Mouse (Mus musculus) gastrocnemius, postnatal 36 days (tissue): Measurements from ENCODE around the gene Pde7b. TPM values are rescaled to one million over a fixed set of nuclear protein-coding genes. Genes with fewer than 3 reads are reported as not detected.

Experiments used
- DNase-seq, 2 experiments: peaks; one replicate each; pipeline ENCODE4 v3.0.0; 2022
- intact Hi-C: fragments of 180-260 bp; cut with DNase I; formaldehyde crosslinking; loops from one replicate; pipeline ENCODE4 v1.15.1; 2025
- total RNA-seq, 2 experiments: library from RNA; stranded (reverse); gene quantifications; 2 replicates each; pipeline ENCODE4 v1.2.3; 2021

The Pde7b gene
- total RNA-seq, 2 experiments from 2014 or later: 32.3 to 39.7 TPM

DNA sequence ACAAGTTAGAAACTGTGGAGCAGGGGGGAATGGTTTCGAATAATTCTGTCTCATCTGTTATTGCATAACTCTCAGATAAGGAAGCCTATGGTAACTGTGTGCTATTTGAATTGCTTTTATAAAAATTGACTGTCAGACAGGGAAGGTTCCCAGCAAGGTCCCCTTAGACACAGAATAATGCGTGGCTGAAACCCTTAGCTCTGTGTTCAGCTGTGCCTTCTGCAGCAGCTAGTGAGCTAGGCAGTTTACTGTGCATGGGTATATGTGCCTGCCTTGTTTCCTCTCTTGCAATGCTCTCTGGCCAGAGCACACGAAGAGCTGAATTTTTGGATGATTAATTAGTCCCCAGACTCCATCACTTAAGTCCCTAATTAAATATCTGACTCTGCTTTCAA lies 1.4 kb downstream of the Pde7b start:
- intact Hi-C loops: loop anchor here (5.0 kb wide), 1 partner anchor 51 kb away; no protein-coding TSS in a partner anchor
- DNase-seq: no peak

DNA sequence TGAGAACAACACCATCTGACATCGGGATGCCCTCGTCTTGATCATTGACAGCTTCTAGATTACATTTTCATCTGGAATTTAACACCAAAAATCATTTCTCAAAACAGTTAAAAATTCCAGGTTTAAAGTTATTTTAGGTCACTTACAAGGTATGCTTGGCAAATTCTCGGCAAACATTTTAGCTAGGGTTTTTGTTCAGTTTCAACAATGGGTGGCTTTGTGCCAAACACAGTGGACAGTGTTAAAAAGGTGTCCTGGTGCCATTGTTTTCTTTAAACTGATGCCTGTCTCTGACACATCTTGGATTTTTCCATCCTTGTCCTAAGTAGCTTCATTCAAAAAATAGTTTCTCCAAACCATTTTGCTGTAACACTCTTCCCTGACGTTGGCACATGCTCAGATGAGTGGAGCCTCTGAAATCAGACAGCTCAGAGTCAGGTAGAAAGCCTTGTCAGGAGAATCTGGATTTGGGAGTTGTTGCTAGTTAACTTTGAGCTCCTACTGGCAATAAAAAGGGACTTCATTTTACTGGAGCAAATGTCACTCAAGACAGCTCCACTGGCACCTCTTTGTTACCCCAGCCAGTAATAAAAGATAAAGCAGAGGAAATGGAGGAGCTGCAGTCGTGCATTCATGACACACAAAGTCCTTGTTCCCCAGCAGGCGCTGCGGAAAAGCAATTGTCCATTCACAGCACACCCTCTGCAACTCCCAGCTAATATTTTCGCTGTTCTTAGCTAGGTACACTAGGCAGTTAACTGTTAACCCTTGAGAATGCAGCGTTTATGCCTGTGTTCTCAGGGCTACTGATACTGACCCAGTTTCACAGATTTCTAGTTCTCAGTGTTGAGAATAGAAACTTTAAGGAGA lies 2.0 kb downstream of the Pde7b start:
- DNase-seq: no peak
- intact Hi-C loops: loop anchor here (5.0 kb wide), 1 partner anchor 51 kb away; no protein-coding TSS in a partner anchor

DNA sequence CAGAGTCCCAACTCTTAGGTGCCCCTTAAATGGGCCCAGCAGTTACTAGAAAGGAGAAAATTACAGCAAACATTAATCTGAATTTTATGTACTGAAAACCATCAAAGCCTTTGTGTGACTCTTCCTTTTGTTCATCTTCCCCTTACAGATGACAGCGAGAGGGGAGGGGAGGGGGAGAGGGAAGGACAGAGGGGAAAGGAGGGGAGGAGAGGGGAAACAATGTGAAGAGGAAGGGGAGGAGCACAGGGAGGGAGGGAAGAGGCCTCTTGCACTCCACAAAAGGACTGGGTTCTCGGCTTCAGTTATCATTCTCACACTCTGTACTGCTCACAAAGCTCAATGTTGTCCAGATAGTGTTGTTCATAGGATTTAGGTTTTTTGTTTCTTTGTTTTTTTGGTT lies 5.7 kb downstream of the Pde7b start:
- intact Hi-C loops: no loop called here
- no peak for DNase-seq

DNA sequence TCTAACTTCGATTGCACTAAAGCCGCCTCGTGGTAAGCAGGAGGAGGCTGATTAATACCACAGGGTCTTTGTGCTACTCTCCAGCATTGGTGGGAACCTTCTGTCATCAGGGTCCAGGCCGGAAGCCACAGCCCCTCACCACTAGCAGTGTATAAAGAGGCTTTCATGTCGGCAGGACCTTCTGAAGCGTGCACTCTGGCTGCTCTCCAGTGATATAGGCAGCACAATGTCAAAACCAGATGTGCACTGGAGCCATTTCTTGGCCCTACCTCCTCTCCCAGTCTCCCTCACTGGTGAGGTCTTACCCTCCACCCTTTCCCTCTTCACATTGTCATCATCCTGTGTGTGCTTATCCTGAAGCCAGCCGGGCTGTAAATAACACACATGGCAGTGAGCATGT lies 24.2 kb downstream of the Pde7b start:
- intact Hi-C loops: no loop called here
- no peak for DNase-seq

DNA sequence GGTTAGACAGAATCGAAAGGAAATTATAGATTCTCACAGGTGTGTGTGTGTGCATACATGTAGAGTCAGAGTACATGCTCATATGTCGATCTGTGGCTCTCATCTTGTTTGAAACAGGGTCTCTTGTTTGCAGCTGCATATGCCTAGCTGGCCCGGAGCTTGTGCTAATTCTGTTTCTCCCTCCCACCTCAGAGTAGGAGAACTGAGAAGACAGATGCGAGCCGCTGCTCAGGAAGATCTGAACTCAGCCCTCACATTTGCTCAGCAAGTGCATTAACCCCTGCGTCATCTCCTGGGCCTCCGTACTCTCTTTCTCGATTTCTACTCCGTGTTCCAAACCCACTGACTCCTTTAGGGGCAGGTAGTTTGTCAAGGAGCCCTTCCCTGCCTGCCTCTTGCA lies 25.0 kb downstream of the Pde7b start:
- intact Hi-C loops: no loop called here
- no peak for DNase-seq

DNA sequence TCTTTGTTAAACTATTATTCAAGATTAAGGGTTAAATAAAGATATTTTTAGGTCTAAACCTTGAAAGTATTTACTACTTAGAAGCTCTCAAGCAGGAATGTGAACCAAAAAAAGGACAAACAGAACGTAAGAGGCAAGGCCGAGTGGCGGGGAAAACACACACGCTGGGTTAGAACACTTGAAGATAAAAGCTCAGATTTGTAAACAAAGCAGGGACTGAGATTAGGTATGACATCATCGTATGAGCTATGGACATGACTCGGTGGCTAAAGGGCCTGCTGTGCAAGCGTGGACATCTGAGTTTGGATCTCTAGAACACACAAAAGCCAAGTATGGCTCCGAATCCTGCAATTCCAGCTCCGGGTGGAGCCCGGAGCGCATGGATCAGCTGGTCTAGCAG lies 29.2 kb downstream of the Pde7b start:
- intact Hi-C loops: no loop called here
- no peak for DNase-seq

DNA sequence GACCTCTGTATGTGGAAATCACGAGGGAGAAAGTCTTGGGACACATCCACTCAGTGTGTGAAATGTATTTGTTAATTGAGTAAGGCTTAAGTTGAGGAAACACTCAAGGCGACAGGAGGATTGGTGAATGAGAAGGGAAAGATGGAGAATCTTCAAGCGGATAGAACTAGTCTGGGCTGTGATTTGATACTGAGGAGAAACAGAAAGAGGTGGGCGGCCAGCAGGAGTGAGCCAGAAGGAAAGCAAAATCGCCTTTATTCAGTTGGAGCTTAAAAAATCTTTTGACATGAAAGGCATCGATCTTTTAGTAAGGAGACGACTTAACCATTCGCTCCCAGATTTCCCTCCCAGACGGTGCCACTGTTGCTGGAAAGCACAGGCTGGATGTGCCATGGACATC lies 34.9 kb downstream of the Pde7b start:
- no peak for DNase-seq
- intact Hi-C loops: no loop called here

DNA sequence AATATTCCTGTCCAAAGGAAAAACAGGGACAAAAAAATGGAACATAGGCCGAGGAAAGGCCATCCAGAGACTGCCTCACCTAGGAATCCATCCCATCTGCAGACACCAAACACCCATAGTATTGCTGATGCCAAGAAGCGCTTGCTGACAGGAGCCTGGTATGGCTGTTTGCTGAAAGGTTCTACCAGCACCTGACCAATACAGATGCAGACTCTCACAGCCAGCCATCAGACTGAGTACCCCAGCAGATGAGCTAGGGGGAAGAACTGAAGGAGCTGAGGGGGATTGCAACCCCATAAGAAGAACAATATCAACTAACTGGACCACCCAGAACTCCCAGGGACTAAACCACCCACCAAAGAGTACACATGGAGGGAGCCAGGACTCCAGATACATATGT lies 40.7 kb downstream of the Pde7b start:
- intact Hi-C loops: no loop called here
- DNase-seq: no peak

DNA sequence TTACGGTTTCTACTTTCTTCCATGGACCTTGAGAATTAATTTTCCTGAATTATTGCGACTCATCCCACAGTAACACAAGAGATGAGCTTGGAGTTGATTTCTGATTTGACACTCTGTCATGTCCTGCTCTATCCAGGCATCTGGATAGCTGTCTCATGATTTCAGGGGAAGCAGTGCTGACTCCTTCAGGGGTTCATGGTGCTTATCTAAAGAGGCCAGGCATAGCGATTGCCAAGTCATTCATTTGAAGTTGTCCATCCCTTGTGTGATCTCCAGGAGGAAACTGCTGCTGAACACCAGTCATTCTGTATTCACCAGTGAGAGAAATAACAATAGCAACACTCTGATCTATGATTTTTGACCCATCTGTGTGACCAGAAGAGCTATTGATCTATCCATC lies 43.9 kb downstream of the Pde7b start:
- no peak for DNase-seq
- intact Hi-C loops: no loop called here

DNA sequence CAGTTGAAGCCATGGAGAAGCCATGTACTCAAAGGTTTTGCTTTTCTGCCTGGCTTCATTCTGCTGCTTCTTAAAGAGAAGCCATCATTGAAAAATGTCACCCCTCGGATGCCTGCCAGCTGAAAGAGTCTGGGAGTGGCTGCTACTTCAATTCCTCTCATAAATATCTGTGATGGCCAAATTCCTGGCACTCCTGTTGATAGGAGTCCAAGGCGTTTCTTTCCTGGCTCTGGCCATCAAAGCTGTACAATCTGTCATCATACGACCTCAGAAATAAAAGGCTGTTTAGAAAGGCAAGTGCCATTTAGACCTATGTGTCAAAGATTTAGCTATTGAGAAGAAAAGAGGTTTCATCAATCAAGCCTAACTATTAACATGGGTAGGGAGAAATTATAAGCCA lies 49.6 kb downstream of the Pde7b start:
- peak in 1 of 2 experiments; percentile 32 for DNase-seq
- intact Hi-C loops: no loop called here

DNA sequence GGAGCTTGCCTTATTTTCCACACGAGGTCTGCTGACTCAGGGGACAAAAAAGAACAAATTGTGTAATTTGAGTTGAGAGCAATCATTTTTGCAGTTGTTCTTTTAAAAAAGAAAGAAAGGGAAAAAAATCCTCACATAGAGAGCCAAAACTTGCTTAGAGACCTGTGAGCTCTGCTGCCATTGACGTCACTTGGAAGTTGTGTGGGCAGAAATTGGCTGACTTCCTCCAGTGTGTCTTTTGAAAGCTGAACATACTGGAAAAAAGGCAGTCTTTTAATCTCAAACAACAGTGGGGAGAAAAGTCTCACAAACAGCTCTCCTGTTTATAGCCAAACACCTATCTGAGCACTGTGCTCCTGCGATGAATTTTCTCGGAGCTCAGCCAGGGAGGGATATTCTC lies 51.1 kb downstream of the Pde7b start:
- peak in 1 of 2 experiments; percentile 50 for DNase-seq
- intact Hi-C loops: loop anchor here (5.0 kb wide), 1 partner anchor 49 kb away; no protein-coding TSS in a partner anchor

DNA sequence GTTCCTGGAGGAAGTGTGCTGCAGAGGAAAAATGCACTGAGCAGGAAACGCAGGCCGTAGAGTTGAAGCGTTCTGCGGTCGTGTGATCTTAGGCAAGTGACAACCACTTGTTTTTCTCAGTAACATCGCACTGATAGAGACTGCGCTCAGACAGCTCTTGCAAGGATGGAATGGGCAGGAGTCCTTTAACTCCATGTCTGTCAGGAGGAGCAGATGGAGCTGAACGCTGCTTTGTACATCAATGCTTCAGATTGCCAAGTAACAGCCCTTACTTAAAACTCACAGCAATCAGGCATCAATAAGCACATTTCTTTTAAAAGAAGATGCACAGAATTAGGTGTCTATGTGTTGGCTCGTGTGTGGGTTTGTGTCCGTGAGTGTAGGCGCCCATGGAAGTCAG lies 52.3 kb downstream of the Pde7b start:
- no peak for DNase-seq
- intact Hi-C loops: loop anchor here (5.0 kb wide), 1 partner anchor 50 kb away; no protein-coding TSS in a partner anchor

DNA sequence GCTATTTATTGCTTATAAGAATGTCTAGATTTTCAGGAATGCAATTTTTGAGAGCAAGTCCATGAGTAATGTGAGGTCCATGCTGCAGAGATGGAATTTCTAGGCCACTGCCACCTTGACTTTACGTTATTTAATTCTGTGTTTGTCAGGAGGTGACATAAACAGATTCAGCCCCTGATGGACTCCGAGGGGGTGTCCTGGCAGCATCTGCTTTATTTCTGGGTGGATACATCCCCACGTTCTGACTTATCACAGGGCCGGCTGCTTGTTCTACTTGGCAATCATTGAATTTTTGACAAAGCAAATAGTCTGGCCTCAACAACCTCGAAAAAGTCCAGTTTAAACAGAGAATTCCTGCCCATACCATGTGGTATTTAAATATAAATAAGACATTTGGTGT lies 53.3 kb downstream of the Pde7b start:
- intact Hi-C loops: loop anchor here (5.0 kb wide), 1 partner anchor 51 kb away; no protein-coding TSS in a partner anchor

DNA sequence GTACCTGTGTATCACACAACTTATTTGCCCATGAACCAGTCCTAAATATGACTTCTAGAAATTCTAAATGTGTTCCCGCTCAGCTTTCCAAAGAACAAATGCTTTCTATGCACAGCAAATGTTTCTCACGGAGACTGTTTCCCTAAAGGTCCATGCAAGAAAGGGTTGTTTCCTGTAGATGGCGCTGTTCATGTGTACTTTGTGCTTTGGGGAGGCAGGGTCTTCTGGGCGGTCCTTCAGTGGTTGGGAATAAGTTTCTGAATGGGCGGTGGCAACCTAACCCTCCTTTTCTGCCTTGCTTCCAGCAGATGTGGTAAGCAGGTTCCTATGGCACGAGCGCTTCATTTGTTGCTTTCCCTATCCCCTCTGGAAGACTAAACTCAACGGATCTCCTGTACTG lies 54.3 kb downstream of the Pde7b start:
- DNase-seq: no peak
- intact Hi-C loops: loop anchor here (5.0 kb wide), 1 partner anchor 52 kb away; no protein-coding TSS in a partner anchor

More for the DNA sequence above, 53.3 kb downstream of the Pde7b start:
- DNase-seq: no peak

DNA sequence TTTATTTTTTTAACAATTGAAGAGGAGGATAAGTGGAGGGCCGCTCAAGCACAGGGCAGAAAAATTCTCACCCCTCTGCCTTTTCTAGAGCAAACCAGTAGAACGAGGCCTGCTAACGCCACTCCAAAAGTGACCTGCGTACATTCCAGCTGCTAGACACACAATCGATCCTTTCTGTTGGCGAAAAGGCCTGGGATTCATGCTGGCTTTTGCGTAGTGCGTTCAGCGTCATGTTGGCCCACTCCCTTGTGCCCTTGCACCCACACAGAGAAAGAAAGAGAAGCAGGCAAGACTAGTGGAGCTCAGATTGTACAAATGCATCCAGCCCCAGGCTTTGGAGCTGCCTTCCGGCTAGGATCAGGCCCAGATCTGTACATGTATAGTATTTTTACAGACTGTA lies 55.4 kb downstream of the Pde7b start:
- intact Hi-C loops: no loop called here
- no peak for DNase-seq

DNA sequence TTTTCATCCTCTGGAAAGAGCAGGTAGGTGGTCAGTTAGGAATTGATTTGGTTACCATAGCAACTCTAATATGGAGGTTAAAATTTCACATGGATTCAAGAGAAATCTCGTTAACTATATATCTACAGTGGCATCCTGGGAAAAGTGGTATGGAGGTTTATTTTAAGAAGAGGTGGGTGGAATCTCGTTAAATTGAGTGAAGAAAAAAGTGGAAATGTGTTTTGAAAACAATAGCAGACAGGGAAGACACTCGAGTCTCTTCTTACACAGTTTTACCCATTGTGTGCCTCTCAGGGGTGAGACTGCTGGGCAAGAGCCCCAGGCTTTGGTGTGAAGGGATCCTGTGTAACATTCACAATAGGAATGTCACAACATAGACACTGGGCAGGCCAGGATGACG lies 56.3 kb downstream of the Pde7b start:
- intact Hi-C loops: no loop called here

DNA sequence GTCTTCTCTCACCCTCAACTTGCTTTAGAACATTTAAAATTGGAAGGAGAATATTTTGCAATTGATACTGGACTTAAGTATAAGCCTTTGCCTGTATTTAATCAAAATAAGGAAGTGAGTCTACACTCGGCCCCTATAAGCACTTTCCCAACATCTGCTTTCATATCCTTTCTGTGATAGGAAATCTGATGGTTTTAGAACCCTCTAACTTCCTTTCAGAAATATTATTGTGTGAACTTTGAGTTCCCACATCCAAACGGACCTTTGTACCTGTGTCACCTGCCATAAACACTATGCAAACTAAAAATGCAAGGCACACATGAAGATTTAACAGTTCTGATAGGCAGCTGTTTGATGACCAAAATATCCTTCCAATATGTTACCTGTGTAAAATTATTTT lies 58.2 kb downstream of the Pde7b start:
- intact Hi-C loops: no loop called here

More for the DNA sequence above, 56.3 kb downstream of the Pde7b start:
- DNase-seq: no peak

DNA sequence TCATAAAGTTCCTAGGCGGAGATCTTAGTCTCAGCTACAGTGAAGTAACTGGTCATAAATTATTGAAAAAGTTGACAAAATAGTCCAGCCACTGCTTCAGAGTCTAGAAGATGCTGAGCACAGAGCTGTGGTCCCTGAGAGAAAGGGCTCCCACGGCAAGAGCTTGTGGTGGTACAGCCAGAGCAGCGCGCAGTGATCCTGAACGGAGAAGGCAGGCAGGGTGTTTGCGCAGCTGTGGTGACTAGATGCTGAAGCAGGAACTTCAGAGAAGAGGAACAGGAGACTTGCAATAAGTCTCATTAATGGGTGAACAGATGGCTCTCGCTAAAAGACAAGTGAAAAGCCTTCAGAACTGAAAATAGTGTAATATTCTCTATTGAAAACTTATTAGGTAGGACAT lies 61.9 kb downstream of the Pde7b start:
- DNase-seq: no peak
- intact Hi-C loops: no loop called here

More for the DNA sequence above, 58.2 kb downstream of the Pde7b start:
- no peak for DNase-seq

DNA sequence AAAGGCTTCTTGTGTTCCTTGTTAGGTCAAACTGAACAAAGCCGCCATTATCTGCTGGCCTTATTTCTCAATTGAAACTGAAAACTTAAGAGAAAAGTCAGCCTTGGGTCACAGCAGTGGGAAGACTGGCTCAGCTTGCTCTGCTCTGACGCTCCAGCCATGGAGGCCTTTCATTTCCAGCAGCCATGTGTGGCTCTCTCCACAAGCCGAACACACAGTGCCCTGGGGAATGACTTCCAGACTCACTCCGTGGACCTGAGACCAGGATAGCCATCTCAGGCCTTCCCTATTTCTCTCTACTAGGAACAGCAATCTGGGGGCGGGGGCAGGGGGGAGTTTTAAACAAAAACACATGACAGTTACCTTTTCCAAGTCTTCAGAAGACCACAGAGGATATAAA lies 63.2 kb downstream of the Pde7b start:
- no peak for DNase-seq
- intact Hi-C loops: no loop called here

DNA sequence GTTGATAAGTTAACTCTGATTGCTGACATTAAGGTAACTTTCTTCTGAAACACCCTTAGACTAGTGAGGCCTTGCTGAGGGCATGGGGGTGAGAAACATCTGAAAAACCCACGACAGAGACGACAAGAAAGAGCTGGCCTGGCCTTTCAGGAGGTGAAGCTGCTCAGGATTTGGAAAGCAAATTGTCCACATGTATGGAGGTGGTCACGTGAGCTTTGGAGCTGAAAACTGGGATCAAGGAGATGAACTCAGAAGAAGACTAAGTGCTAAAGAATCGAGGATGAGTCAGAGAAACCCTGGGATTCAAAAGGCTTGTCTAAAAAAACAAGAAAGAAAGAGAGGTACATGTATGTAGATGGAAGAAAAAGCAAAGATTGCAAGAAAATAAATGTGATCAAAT lies 65.2 kb downstream of the Pde7b start:
- intact Hi-C loops: no loop called here
- no peak for DNase-seq

DNA sequence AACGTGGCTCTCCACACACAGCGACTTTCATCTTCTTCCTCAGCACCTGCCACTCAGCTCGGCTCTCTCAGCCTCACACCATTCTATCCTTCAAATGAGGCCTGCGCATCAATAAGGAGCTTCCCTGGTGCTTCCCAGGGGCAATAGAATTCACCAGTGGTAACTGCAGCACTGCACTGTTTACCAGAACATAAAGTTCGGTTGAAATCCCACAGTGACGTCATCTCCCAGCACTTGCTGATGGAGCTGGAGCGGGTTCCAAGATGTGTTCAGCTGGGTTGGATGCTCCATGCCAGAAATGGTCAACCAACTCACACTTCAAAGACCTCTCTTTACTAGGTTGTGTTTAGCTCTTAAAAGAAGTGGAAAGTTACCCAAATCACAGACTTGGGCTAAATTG lies 65.6 kb downstream of the Pde7b start:
- intact Hi-C loops: no loop called here
- DNase-seq: peak in 1 of 2 experiments; percentile 33

DNA sequence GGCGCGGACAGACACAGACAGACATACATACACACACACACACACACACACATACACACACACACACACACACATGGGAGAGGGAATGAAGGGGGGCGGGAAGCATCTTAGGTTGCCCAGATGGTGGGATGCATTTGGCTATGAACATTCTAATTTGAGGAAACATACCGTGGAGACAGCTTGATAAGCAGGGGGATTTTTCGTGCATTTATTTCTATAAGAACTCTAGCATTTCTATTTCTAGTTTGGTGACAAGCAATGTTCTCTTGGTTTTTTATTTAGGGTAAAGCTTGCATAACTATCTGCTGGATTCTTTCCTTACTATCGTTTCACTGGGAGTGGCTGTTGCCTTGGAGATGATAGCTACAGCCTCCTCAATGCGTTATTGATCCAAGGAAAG lies 66.2 kb downstream of the Pde7b start:
- intact Hi-C loops: no loop called here
- DNase-seq: no peak
